Mouse (Mus musculus): ENCODE measurements around the gene Gli1. TPM values are rescaled to one million over a fixed set of nuclear protein-coding genes. Genes with fewer than 3 reads are reported as not detected.
"Not testable (repeated sequence)": the region's sequence is repeated elsewhere in the genome, so short reads cannot be mapped to it uniquely, and the experiment has no call there.

Gene Gli1
- total RNA-seq, 2 experiments from 2014 or later, result 9.0 to 11.8 TPM

DNA sequence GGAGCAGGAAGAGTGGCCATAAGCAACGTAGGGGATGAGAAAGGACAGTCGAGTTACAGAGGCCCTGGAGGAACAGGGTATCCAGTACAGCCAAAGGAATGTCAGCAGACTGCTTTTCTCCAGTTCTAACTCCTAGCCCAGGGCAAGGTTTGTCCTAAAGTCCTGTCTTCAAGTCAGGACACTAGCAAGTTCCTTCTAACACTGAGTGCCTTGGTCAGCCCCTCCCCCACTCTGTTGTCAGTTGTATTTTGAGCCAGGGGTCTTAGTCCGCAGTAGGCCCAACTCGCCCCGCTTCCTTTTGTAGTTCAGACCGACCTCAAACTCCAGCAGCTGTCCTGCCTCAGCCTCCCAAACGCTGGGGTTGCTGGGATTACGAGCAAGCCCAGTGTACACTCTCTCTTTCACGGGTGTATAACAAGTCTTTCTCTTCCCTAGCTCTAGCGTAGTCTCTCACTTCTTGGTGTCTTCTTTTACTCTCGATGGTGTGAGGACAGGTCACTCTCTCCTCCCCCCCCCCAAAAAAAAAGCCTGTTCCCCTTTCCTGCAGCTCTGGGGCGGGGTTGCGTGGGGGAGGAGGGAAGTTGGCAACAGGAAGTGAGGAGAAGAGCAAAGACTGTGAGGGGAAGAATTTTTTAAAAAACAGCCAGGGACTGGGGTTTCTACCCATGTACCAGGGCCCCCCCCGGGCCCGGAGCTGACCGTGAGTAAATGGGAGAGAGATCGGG is 18.5 kb downstream of the Gli1 start:
- no peak for DNase-seq (ENCODE audit: low spot score in 2 of 2)

DNA sequence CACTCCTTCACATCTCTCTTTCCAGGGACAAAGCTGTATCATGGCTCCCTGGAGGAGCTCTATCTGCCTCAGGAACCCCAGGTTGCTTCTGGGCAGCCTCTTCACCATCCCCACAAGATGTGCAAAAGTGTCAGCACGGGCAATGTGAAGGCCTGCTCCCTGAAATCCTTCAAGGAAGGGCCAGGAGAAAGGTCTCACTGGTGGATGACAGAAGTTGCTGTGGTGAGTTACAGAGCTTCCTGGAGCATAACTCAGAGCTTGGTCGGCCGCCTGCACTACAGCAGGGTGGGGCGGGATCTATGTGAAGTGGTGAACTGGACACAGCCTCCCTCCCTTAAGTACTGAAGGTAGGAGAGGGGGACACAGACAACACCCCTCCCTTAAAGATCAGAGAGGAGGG is 19.1 kb downstream of the Gli1 start:
- DNase-seq (ENCODE audit: low spot score in 2 of 2), result no peak

DNA sequence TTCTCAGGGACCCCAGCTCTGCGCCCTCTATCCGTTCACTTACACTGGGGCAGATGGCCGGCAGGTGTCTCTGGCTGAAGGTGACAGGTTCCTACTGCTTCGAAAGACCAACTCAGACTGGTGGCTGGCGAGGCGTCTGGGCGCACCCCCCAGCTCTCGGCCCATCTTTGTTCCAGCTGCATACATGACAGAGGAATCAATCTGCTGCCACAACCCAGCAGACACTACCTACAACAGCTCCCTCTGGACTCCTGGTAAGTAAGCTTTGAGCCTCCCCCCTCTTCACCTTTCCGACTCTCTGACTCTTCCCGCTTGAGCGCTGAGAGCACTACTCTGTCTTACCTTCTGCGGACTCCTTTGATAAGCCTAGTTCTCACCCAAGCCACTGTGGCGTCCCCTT is 19.6 kb downstream of the Gli1 start:
- no peak for DNase-seq (ENCODE audit: low spot score in 2 of 2)

DNA sequence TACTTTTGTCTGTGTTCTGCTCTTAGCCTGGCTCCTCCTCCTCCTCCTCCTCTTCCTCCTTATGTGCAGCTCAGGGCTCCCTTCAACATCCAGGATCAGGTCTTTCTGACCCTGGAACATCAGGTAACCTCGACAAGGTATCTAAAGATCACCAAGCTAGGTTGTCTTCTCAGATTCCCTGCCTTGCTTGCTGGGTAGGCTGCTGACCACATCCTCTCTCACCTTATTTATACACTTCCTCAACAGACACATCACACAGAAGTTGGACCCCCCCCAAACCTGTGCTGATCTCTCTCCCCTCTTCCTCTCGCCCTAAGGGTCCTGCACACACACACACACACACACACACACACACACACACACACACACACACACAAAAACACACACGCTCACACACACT is 20.2 kb downstream of the Gli1 start, which contains the start of gene Arhgap9:
Arhgap9 (plus strand) TSS at position 344 of the 400 bp plus-strand sequence.
- no peak for DNase-seq (ENCODE audit: low spot score in 2 of 2)

DNA sequence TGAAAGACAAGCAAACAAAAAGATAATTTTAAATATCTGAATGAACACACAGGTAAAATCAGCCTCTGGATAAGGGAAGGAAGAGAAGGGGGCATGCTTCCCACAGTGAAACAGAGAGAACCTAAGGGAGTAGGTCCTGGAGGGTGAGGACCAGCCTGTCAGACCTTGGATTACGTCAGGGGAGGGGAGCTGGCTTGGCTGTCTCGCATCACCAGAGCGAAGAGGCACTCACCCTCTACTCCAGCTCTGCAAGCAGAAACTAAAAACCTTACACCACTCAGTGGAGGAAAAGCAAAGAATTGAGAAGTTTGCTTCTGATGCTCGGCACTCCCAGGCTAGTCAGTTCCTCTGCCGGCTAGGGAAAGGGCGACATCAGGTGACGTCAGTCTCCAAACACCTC is 21.8 kb downstream of the Gli1 start:
- DNase-seq (ENCODE audit: low spot score in 2 of 2), result no peak

DNA sequence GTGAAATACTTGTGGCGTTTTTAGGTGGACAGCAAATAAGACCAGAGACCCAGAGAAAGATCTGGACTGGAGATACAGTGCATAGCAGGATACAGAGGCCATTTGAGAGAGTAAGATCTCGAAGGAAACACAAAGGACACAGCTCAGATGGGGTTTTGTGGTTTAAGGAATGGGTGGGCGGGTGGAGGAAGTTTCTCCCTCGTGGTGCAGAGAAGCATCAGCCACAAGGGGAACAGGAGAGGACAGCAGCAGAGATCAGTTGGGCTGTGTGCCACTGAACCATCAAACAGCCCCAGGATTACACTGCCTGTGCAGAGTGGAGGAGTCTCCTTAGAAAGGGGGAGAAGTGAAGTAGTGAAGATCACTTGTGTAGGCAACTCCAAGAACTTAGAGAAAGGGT is 23.8 kb downstream of the Gli1 start:
- DNase-seq (ENCODE audit: low spot score in 2 of 2), result no peak

DNA sequence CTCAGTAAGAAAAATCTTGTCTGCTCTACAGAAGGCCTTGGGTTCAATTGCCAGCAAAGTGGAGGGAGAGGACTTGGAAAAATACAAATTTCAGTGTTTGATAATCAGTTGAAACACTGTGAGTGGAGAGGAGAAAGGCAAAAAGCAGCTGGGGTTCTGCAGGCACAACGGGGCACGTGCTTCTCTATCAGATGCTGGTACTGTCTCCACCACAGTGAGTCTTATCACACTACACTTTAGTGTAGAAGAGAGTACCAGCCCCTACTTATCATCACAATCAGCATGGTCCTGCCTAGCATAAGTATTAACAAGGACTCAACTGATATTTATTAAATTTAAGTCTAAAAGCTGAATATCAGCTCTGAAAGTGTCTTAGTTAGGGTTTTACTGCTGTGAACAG is 24.5 kb downstream of the Gli1 start:
- no peak for DNase-seq (ENCODE audit: low spot score in 2 of 2)

DNA sequence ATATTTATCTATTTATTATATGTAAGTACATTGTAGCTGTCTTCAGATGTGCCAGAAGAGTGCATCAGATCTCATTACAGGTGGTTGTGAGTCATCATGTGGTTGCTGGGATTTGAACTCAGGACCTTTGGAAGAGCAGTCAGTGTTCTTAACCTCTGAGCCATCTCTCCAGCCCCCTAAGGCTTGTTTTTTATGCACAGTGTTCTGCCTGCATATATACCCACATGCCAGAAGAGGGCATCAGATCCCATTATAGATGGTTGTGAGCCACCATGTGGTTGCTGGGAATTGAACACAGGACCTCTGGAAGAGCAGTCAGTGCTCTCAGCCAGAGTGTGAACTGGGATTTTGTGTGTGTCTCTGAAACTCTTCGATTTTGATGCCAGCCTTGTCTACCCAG is 26.8 kb downstream of the Gli1 start:
- not testable (repeated sequence) for DNase-seq (ENCODE audit: low spot score in 2 of 2)

DNA sequence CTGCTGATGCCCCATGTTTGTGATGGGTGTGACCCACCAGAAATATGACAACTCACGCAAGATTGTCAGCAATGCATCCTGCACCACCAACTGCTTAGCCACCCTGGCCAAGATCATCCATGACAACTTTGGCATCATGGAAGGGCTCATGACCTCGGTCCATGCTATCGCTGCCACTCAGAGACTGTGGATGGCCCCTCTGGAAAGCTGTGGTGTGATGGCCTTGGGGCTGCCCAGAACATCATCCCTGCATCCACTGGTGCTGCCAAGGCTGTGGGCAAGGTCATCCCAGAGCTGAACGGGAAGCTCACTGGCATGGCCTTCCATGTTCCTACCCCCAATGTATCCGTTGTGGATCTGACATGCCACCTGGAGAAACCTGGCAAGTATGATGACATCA is 28.3 kb downstream of the Gli1 start:
- DNase-seq (ENCODE audit: low spot score in 2 of 2), result not testable (repeated sequence)

DNA sequence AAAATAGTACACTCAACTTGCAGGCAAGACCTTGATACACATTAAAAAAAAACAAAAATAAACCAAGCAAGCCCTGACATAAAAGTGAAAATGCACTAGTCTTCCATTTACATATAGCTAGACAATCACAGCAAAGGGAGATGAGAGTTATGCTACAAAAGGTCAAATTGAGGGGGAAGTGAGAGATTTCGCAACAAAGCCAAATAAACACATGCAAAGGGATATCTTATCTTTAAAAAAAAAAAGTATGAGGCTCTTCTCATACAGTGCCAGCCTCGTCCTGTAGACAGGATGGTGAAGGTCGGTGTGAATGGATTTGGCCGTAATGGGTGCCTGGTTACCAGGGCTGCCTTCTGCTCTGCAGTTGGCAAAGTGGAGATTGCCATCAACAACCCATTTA is 28.9 kb downstream of the Gli1 start:
- no peak for DNase-seq (ENCODE audit: low spot score in 2 of 2)

DNA sequence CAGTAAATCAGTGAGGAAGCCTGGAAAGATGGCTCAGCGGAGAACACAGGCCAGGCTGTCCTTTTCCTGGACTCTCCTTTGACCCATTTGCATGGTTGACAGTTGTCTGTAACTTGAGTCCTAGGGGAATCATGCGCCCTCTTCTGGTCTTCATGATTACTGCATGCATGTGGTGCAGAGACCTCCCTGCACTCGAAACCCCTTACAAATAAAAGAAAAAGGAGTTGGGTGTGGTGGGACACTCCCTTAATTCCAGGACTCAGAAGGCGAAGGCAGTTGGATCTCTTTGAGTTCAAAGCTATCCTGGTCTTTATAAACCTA is 29.5 kb downstream of the Gli1 start:
- DNase-seq (ENCODE audit: low spot score in 2 of 2), result peak; percentile 46 to 80

DNA sequence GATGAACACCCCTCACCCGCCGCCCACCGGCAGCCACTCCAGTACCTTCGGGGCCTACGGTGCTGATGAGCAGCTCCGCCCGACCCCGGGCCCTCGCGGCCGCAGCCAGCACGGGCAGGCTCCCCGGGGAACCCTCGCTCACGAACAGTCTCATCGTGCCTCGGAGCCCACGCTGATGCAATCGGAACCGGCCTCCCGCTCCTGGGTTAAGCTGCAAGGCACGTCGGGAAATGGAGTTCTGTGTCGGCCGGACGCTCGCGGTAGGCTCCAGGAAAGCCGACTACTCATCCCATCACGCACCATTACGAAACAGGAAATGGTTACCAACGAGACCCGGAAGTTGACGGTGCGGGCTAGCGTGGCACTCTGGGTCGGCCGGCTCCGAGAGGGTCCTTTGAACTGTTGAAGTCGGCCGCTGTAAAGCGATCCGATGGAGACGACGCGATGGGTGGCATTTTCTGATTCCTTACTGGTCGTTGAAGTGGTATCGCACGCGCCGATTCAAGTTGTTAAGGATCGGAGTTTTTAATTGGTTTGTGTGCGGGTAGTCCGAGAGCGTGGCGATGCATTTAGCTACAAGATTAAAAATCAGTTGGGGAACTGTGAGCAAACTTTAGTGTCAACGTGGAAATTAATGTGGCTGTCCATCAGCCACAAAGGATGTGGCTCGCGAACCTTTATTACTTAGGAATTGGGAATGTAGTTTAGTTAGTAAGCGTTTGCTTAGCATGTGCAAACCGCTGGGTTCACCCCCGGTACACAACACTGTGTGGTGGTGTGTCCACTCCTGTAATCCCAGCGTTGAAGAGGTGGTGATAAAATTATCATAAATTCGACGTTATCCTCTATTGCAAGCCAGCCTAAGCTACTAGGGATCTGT is 30.1 kb downstream of the Gli1 start, which contains the start of gene Mars:
Mars (minus strand) TSS at position 311 of the 880 bp plus-strand sequence.
- peak; percentile 80 to 90 for DNase-seq (ENCODE audit: low spot score in 2 of 2)

DNA sequence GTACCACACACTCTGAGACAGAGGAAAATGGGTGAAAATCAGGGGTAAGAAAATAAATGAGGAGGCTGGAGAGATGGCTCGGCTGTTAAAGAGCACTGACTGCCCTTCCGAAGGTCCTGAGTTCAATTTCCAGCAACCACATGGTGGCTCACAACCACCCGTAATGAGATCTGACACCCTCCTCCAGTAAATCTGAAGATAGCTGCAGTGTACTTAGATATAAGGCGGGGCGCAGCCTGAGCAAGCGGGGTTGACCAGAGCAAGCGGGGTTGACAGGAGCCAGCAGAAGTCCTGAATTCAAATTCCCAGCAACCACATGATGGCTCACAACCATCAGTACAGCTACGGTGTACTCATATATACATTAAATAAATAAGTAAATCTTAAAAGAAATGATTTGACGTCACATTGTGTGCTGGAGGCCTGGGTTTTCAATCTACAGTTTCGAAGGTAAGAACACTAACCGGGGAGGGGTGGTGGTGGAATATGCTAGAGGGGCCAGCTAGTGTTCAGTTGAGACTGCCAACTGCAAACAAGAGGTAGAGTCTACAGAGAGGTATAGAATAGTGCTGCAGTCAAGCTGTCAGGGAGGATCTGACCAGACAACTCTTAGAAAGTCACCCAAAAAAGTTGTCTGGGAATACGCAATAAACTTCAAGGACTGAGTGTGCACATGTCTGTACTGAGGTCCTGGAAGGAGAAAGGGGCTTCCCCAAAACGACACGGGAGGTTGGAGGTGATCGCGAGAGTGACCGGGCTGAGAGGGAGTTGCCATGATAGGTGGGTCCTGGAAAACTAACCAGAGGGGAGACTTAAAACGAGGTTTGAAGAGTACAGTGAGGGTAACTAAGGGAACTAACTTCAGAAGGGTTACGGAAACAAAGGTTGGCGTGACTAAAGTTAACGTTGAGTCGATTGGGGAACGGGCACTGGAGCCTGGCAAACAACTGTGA is 31.0 kb downstream of the Gli1 start:
- DNase-seq (ENCODE audit: low spot score in 2 of 2), result no peak

DNA sequence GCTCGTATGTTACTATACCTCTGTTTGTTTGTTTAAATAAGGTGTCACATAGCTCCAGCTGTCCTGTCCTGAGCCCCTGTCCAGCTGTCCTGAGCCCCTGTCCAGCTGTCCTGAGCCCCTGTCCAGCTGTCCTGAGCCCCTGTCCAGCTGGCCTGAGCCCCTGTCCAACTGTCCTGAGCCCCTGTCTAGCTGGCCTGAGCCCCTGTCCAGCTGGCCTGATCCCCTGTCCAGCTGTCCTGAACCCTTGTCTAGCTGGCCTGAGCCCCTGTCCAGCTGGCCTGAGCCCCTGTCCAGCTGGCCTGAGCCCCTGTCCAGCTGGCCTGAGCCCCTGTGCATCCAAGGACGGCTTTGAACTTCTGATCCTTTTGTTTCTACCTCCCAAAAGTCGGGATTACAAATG is 32.6 kb downstream of the Gli1 start:
- DNase-seq (ENCODE audit: low spot score in 2 of 2), result not testable (repeated sequence)

DNA sequence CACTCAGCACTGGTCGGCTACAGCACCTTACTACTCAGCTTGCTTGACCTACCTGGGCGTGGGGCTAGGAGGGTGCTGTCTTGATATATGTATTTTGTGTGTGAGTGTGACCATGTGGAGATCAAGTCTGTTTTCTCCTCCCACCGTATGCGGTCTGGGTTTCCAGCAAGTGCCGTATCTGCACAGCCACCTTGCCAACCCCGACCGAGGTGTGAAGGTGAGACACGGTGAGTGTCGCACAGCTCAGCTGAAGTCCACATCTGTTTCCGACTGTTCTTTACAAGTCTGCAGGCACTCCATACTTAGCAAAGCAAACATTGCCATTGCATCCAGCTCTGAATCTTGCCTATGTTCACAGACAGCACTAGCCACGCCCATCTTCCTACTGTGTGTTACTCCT is 38.6 kb downstream of the Gli1 start:
- no peak for DNase-seq (ENCODE audit: low spot score in 2 of 2)

DNA sequence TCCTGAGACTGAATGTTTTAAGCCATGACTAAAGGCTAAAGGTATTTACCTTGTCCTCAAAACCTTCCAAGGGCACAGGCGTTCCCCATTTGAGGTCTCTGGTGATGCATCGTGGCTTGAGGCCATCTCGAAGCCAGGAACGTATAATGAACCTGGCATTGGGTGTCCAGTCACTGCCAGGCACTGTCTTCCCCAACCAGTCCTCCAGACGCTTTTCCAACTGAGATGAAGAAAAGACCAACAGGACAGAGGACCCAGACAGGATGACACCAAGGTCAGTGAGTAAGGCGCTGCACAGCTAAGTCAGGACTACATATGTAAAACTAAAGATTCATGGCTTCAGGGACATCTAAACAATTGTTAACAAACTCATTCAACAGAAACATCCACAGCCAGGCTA is 41.4 kb downstream of the Gli1 start:
- no peak for DNase-seq (ENCODE audit: low spot score in 2 of 2)

DNA sequence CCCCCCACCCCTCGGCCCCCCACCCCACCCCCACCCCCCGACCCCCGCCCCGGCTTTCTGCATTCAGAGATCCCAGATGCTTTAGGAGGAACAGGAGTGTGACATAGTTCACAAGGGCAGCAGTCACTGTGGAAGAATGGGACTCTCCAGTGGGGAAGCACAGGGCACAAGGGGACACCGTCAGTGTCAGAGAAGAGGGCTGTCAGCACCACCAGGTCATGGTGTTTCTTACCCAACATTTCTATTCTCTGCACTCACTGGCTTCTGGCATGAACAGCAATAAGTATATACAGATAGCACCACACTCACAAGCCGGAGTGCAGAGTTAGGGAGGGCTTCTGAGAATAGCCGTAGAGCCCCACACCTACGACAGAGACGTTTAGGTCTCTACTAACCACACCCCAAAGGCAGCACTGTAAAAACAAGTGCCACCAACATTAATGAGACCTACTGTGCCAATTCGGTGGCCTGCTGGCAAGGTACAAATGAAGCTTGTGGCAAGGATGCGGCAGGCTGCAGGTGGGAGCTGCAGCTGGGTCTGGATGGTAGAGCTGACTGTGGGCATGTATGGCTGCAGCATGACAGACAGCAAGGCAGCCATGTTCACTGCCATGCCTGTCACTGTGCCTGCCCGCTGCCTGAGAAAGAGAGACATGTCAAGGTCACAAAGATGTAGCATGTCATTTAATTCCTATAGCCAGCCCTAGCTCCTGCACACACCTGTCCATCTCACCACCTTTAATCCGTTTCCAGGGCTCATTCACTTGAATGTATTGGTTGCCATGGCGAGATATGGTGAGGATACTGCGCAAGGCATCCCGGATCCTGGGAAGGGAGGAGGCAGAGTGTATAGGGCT is 44.5 kb downstream of the Gli1 start:
- DNase-seq (ENCODE audit: low spot score in 2 of 2), result no peak

DNA sequence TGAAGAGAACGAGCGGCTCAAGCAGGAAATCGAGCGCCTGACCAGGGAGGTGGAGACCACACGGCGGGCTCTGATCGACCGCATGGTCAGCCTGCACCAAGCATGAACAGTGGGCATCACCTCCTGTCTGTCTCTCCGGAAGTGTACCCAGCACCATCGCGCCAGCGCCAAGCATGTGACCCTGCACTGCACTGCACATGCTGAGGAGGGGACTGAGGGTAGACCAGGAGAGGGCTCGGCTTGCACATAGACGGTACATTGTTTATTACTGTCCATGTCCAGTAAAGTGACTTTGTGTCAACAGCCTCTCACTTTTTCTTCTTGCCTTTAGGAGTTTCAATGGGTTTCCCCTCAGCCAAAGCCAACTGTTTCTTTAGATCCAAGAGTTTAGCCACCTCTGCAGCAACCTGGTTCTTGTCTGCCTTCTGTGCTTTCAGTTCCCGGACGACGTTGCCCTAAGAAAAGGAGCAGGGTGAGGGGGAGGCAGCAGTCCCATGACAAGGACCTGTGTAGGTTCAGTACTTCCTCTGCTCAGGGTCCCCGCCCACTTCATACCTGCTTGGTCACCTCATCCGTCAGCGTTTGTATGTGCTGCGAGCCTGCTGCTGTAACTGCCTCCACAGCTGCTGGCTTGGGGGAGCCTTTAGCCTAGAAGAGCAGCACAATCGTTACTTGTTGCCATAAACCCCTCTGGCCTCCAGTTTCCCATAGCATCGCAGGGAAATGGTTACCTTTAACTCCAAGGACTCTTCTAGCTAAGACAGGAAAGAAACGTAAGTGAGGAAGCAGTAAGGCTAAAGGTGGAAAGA is 45.6 kb downstream of the Gli1 start:
- DNase-seq (ENCODE audit: low spot score in 2 of 2), result no peak

DNA sequence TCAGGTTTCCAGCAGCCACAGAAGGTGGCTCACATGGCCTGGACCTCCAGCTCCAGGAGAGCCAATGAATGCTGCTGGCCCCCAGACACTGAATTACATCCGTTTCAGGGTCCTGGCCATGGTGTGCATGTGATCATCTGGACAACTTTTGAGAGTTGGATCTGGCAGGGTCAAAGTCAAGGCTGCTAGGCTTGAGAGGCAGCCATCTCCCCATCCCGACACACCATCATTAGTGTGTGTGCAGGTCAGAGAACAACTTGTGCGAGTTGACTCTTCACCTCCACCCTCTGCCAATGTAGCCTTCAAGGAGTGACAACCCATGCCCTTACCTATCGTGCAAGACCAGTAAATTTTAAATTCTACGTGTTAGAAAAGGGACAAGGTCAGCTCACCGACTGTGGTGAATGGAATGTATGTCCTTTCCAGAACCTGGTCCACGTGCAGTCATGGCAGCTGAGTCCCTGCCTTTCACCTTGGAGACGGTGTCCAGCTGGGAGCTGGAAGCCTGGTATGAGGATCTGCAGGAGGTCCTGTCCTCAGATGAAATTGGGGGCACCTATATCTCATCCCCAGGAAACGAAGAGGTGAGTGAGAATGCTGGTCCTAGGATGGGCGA is 46.8 kb downstream of the Gli1 start:
- no peak for DNase-seq (ENCODE audit: low spot score in 2 of 2)
